Mouse (Mus musculus) heart, adult 2 months (tissue): Measurements from ENCODE around the gene Trmt1.

Experiments used
- CTCF ChIP-seq: fragments of 200-600 bp; IDR thresholded peaks from 2 replicates; pipeline ENCODE4 v1.8.1; 2022; ENCODE audit warnings: antibody characterized with exemption, mild to moderate bottlenecking, moderate library complexity
- EP300 ChIP-seq: fragments of 200-500 bp; IDR thresholded peaks from 2 replicates; pipeline ENCODE4 v1.6.1; 2011; ENCODE audit warnings: low read depth, low read length, control low read depth; ENCODE audit not compliant: insufficient read depth
- POLR2A ChIP-seq: fragments of 200-500 bp; IDR thresholded peaks from 2 replicates; pipeline ENCODE4 v1.6.1; 2011; ENCODE audit warnings: mild to moderate bottlenecking, low read depth, low read length, control low read depth; ENCODE audit not compliant: insufficient read depth

- TF ChIP-seq CTCF: no peak
- no peak for TF ChIP-seq POLR2A
- TF ChIP-seq EP300: no peak
Observed at GRCm38 (mm10) chr8:84655336-84656190, 30.5 kb upstream of the Trmt1 start.
